ENCODE assay signal across 20 mouse cellular contexts in genomic region chr7:94180027-94180426, GRCm38 (mm10).
DNase-seq lines count a peak whose midpoint lies in the region; ATAC-seq lines count a peak whose summit lies in the region.
"Had no signal": no experiment of that assay in that cellular context is flagged by ENCODE, and none has a peak within 500 bp of the region (broad histone marks: within the 10 kb centered on the region; RNA-seq: fewer than 3 reads in every experiment).

No protein-coding gene starts in this region.

- H3K4me1 ChIP-seq in neural tube, embryonic 15.5 days, result no peaks in the 10 kb centered on the region
- H3K4me1 ChIP-seq: hindbrain, embryonic 12.5 days had no signal

- H3K9ac ChIP-seq in neural tube, embryonic 15.5 days (replicated peaks), result no peak overlapping the region
- H3K9ac ChIP-seq: hindbrain, embryonic 12.5 days had no signal

- ATAC-seq in neural tube, embryonic 15.5 days (ENCODE audit: low FRiP score), result no peak
- ATAC-seq: Patski had no signal

- 70% methylated on average over 2 of the region's 2 CpGs for WGBS in neural tube, embryonic 15.5 days

- DNase-seq in embryo, embryonic 10.5 days (ENCODE audit: low spot score), result peak; percentile 1
- no peak for DNase-seq in embryo, embryonic 9.5 days (ENCODE audit: extremely low spot score)
- peak; percentile 9 for DNase-seq in layer of hippocampus, adult 11-12 months (ENCODE audit: low spot score)
- DNase-seq in layer of hippocampus, postnatal 25 days (ENCODE audit: extremely low spot score in 1 of 2, low spot score in 1 of 2), result no peak
- peak; percentile 14 for DNase-seq in 3T3-L1 (ENCODE audit: low read depth, low spot score)
- DNase-seq in brain, adult 2 months (ENCODE audit: low read depth, low spot score), result peak; percentile 19
- DNase-seq in yolk sac, embryonic 10.5 days (ENCODE audit: low spot score), result no peak
- DNase-seq: cerebellum, adult 11 months; cerebellum, postnatal 36 days; gastrocnemius, postnatal 36 days; kidney, adult 11 months; kidney, postnatal 14 days; left cerebral cortex, postnatal 4 days; lung, adult 2 months; lung, postnatal 36 days had no signal

- H3K27me3 ChIP-seq in neural tube, embryonic 15.5 days (replicated peaks), result no peaks in the 10 kb centered on the region
- H3K27me3 ChIP-seq: CH12.LX; hindbrain, embryonic 12.5 days; Patski had no signal

- H3K4me3 ChIP-seq in neural tube, embryonic 15.5 days (replicated peaks), result no peak overlapping the region
- H3K4me3 ChIP-seq: hindbrain, embryonic 12.5 days had no signal

- no peak overlapping the region for H3K4me2 ChIP-seq in neural tube, embryonic 15.5 days
- H3K4me2 ChIP-seq: hindbrain, embryonic 12.5 days; liver, embryonic 11.5 days had no signal

- no peak overlapping the region for H3K27ac ChIP-seq in neural tube, embryonic 15.5 days (replicated peaks)
- H3K27ac ChIP-seq: hindbrain, embryonic 12.5 days had no signal

- H3K9me3 ChIP-seq in neural tube, embryonic 15.5 days (replicated peaks), result no peaks in the 10 kb centered on the region
- H3K9me3 ChIP-seq: hindbrain, embryonic 12.5 days had no signal

- H3K36me3 ChIP-seq in neural tube, embryonic 15.5 days, result no peaks in the 10 kb centered on the region
- H3K36me3 ChIP-seq: hindbrain, embryonic 12.5 days had no signal

Comparison
In these comparisons a context has a peak if more than half of its experiments do, and no peak if none do; other contexts are left out.
1. DNase-seq: peak in embryo, embryonic 10.5 days (single experiment), layer of hippocampus, adult 11-12 months (single experiment), 3T3-L1 (single experiment) and brain, adult 2 months (single experiment); none in embryo, embryonic 9.5 days (single experiment), layer of hippocampus, postnatal 25 days (0 of 2) and yolk sac, embryonic 10.5 days (single experiment).